Mouse (Mus musculus) left cerebral cortex, adult 18-20 months (tissue): ENCODE results near the gene Fstl4. TPM values are rescaled to one million over a fixed set of nuclear protein-coding genes. Genes with fewer than 3 reads are reported as not detected.
"Not testable (repeated sequence)": the region's sequence is repeated elsewhere in the genome, so short reads cannot be mapped to it uniquely, and the experiment has no call there.

Source experiments
- DNase-seq, 2 experiments: peaks; one replicate each; pipeline ENCODE4 v3.0.0; 2021 to 2022; ENCODE audit warnings: low spot score in 2 of 2, mixed read lengths in 1 of 2
- total RNA-seq, 2 experiments: library from RNA; stranded (reverse); gene quantifications; 2 replicates each; pipeline ENCODE4 v1.2.3; 2021

The Fstl4 gene
- total RNA-seq, 2 experiments from 2014 or later = 30.0 to 36.2 TPM

- DNase-seq = no peak
Observed at GRCm38 (mm10) chr11:53187427-53188140, 423.1 kb downstream of the Fstl4 start.

GRCm38 (mm10) chr11:53196551-53196950 lies 432.1 kb downstream of the Fstl4 start:
- DNase-seq = not testable (repeated sequence)

GRCm38 (mm10) chr11:53197111-53197510 lies 432.7 kb downstream of the Fstl4 start:
- no peak for DNase-seq

- DNase-seq = no peak
Observed at GRCm38 (mm10) chr11:53202459-53203250, 438.2 kb downstream of the Fstl4 start.

GRCm38 (mm10) chr11:53210876-53211275 lies 446.4 kb downstream of the Fstl4 start:
- DNase-seq = no peak

- DNase-seq = peak; percentile 67 to 70
Observed at GRCm38 (mm10) chr11:53229011-53229410, 464.6 kb downstream of the Fstl4 start.

- DNase-seq = no peak
Observed at GRCm38 (mm10) chr11:53231836-53232235, 467.4 kb downstream of the Fstl4 start.

- no peak for DNase-seq
Observed at GRCm38 (mm10) chr11:53233590-53233989, 469.2 kb downstream of the Fstl4 start.
